Mouse (Mus musculus) lung, embryonic 14.5 days (tissue): ENCODE results near the gene Zp3. TPM values are rescaled to one million over a fixed set of nuclear protein-coding genes. Genes with fewer than 3 reads are reported as not detected.

Experiments used
- ATAC-seq: fragments of 200-750 bp; cut with Nextera tagmentation; 2 replicates; pipeline ENCODE4 v1.8.0; 2017; ENCODE audit warnings: mild to moderate bottlenecking, moderate TSS enrichment, moderate library complexity; ENCODE audit not compliant: insufficient read depth
- DNase-seq: peaks from one replicate; pipeline ENCODE4 v3.0.0-alpha.2; 2015
- H3K27ac ChIP-seq: fragments of 300-500 bp; sonication (generic); 2 replicates; pipeline ENCODE4 v1.5.1; 2014; ENCODE audit warnings: low read depth, mild to moderate bottlenecking, moderate library complexity
- H3K27me3 ChIP-seq: fragments of 300-500 bp; sonication (generic); 2 replicates; pipeline ENCODE4 v1.6.1; 2014; ENCODE audit warnings: low read length, control low read depth; ENCODE audit not compliant: insufficient read depth
- H3K36me3 ChIP-seq: fragments of 300-500 bp; sonication (generic); 2 replicates; pipeline ENCODE4 v1.6.1; 2014; ENCODE audit warnings: control low read depth; ENCODE audit not compliant: insufficient read depth
- H3K4me1 ChIP-seq: fragments of 300-500 bp; sonication (generic); 2 replicates; pipeline ENCODE4 v1.6.1; 2014; ENCODE audit warnings: antibody characterized with exemption, control low read depth; ENCODE audit not compliant: insufficient read depth
- H3K4me2 ChIP-seq: fragments of 300-500 bp; sonication (generic); 2 replicates; pipeline ENCODE4 v1.6.1; 2014; ENCODE audit warnings: mild to moderate bottlenecking
- H3K4me3 ChIP-seq: fragments of 300-500 bp; sonication (generic); 2 replicates; pipeline ENCODE4 v1.5.1; 2014; ENCODE audit warnings: low read depth, low read length
- H3K9ac ChIP-seq: fragments of 300-500 bp; sonication (generic); 2 replicates; pipeline ENCODE4 v1.6.1; 2014
- H3K9me3 ChIP-seq: fragments of 300-500 bp; sonication (generic); 2 replicates; pipeline ENCODE4 v1.6.1; 2016; ENCODE audit warnings: low read depth, low read length, control low read depth
- CTCF ChIP-seq: IDR thresholded peaks from 2 replicates; pipeline ENCODE4 v1.5.1; 2016; ENCODE audit warnings: antibody characterized with exemption, low read depth
- WGBS: fragments of 180-500 bp; shearing (Covaris S2); extraction: QIAGEN DNeasy Blood & Tissue Kit; methylation state at CpG from one replicate; pipeline ENCODE4 v1.1.7; 2014; 5-methylcytosine and 5-hydroxymethylcytosine counted together
- polyA plus RNA-seq: library from polyadenylated mRNA; unstranded; fragments of >200 nt; fragmentation: Nextera tagmentation; extraction: Ambion mirVana; gene quantifications from 2 replicates; pipeline ENCODE4 v1.2.1, GENCODE M21; 2014

Zp3 gene
- polyA plus RNA-seq, 1 experiment from 2014 or later = not detected

GRCm38 (mm10) chr5:135952830-135953229 is 27.1 kb upstream of the Zp3 start:
- ATAC-seq = no peak

GRCm38 (mm10) chr5:135956300-135957206 is 23.3 kb upstream of the Zp3 start:
- H3K27ac ChIP-seq = peak overlapping the region; percentile 87
- ATAC-seq = no peak
- H3K4me2 ChIP-seq = peak overlapping the region; percentile 61
- WGBS = 77% methylated on average over 9 of the region's 9 CpGs
- no peaks in the 10 kb centered on the region for H3K36me3 ChIP-seq
- no peaks in the 10 kb centered on the region for H3K27me3 ChIP-seq
- H3K9ac ChIP-seq = peak overlapping the region; percentile 35; the same call in 1 of the 2 replicates
- peak overlapping the region; percentile 32; the same call in 1 of the 2 replicates for H3K4me3 ChIP-seq
- TF ChIP-seq CTCF = no peak
- H3K9me3 ChIP-seq = no peaks in the 10 kb centered on the region
- peaks cover 7% of the 10 kb centered on the region for H3K4me1 ChIP-seq
- DNase-seq = no peak

More at GRCm38 (mm10) chr5:135952830-135953229, 27.1 kb upstream of the Zp3 start:
- H3K9me3 ChIP-seq = no peaks in the 10 kb centered on the region
- peaks cover 3% of the 10 kb centered on the region; the same call in 1 of the 2 replicates for H3K4me1 ChIP-seq
- H3K27me3 ChIP-seq = no peaks in the 10 kb centered on the region
- H3K4me2 ChIP-seq = no peak overlapping the region
- no peak overlapping the region for H3K27ac ChIP-seq
- TF ChIP-seq CTCF = no peak
- no peak overlapping the region for H3K4me3 ChIP-seq
- no peak for DNase-seq
- H3K9ac ChIP-seq = no peak overlapping the region
- WGBS = 77% methylated on average over 2 of the region's 2 CpGs
- no peaks in the 10 kb centered on the region for H3K36me3 ChIP-seq

- ATAC-seq (peak; percentile 83), DNase-seq (peak; percentile 99)
- Histone ChIP-seq H3K36me3 (no peaks in the 10 kb centered on the region), H3K9ac (peak overlapping the region; percentile 35), H3K27me3 (no peaks in the 10 kb centered on the region), H3K4me1 (peaks cover 12% of the 10 kb centered on the region), H3K4me3 (peak overlapping the region; percentile 32), H3K4me2 (peak overlapping the region; percentile 61), H3K9me3 (no peaks in the 10 kb centered on the region), H3K27ac (peak overlapping the region; percentile 89)
- TF ChIP-seq CTCF = no peak
- WGBS = 7% methylated on average over 28 of the region's 28 CpGs
These were observed 22.5 kb upstream of the Zp3 start for GRCm38 (mm10) chr5:135957207-135957974.

GRCm38 (mm10) chr5:135958367-135958766 is 21.5 kb upstream of the Zp3 start:
- H3K4me3 ChIP-seq = peak overlapping the region; percentile 32; the same call in 1 of the 2 replicates
- no peak for TF ChIP-seq CTCF
- H3K4me2 ChIP-seq = peak overlapping the region; percentile 61
- ATAC-seq (no peak), DNase-seq (no peak)
- H3K27ac ChIP-seq = peak overlapping the region; percentile 89
- WGBS = 87% methylated on average over 4 of the region's 4 CpGs
- no peak overlapping the region for H3K9ac ChIP-seq
- peaks cover 12% of the 10 kb centered on the region for H3K4me1 ChIP-seq
- no peaks in the 10 kb centered on the region for H3K9me3 ChIP-seq
- H3K27me3 ChIP-seq = no peaks in the 10 kb centered on the region
- no peaks in the 10 kb centered on the region for H3K36me3 ChIP-seq

DNA sequence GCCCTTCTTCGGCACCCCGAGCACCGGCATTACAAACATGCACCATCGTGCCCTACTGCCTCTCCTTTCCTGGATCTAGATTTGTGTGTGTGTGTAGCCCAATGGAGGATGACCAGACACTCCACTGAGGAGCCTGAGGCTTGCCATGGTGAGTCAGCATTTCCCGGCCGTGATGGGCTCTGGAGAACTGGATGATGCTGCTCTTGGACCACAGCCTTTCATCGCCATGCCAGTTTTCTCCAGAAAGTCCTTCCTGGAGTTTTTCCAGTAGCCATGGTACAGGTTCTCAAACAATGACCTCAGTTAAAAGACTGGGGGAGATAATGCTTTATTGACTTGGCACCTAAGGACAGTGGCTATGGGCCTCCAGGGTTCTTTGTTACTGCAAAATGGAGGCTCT is 20.0 kb upstream of the Zp3 start:
- WGBS = 85% methylated on average over 7 of the region's 7 CpGs
- no peak for DNase-seq
- no peak overlapping the region for H3K27ac ChIP-seq

GRCm38 (mm10) chr5:135960909-135961635 is 18.8 kb upstream of the Zp3 start:
- Histone ChIP-seq H3K4me2 (peak overlapping the region; percentile 94), H3K4me1 (peaks cover 12% of the 10 kb centered on the region), H3K27me3 (no peaks in the 10 kb centered on the region), H3K4me3 (peak overlapping the region; percentile 63; the same call in 1 of the 2 replicates), H3K27ac (peak overlapping the region; percentile 93; the same call in 1 of the 2 replicates), H3K9me3 (no peaks in the 10 kb centered on the region), H3K36me3 (no peaks in the 10 kb centered on the region), H3K9ac (no peak overlapping the region; the same call in 1 of the 2 replicates)
- ATAC-seq = no peak
- 94% methylated on average over 15 of the region's 15 CpGs for WGBS
- no peak for DNase-seq
- no peak for TF ChIP-seq CTCF

More for the DNA sequence above, 20.0 kb upstream of the Zp3 start:
- Histone ChIP-seq H3K36me3 (no peaks in the 10 kb centered on the region), H3K4me2 (no peak overlapping the region), H3K4me1 (peaks cover 12% of the 10 kb centered on the region), H3K9me3 (no peaks in the 10 kb centered on the region), H3K27me3 (no peaks in the 10 kb centered on the region), H3K4me3 (no peak overlapping the region), H3K9ac (no peak overlapping the region)
- no peak for ATAC-seq
- TF ChIP-seq CTCF = no peak
